Mouse (Mus musculus): ENCODE results near the gene 4930467E23Rik. TPM values are rescaled to one million over a fixed set of nuclear protein-coding genes. Genes with fewer than 3 reads are reported as not detected.
"Not testable (repeated sequence)": the region's sequence is repeated elsewhere in the genome, so short reads cannot be mapped to it uniquely, and the experiment has no call there.

Gene 4930467E23Rik
- polyA plus RNA-seq, 1 experiment from 2014 or later = not detected

GRCm38 (mm10) chr8:19713232-19713834 is 16.0 kb upstream of the 4930467E23Rik start:
- H3K4me1 ChIP-seq (replicated peaks); H3K9ac ChIP-seq; H3K27me3 ChIP-seq; H3K36me3 ChIP-seq; ATAC-seq (ENCODE audit: low read depth); H3K9me3 ChIP-seq; H3K4me2 ChIP-seq; H3K4me3 ChIP-seq; H3K27ac ChIP-seq (replicated peaks): not testable (repeated sequence)
- WGBS = 90% methylated on average over 7 of the region's 7 CpGs

- not testable (repeated sequence) for H3K36me3 ChIP-seq; H3K9me3 ChIP-seq; ATAC-seq (ENCODE audit: low read depth); H3K4me1 ChIP-seq (replicated peaks); H3K27me3 ChIP-seq; H3K4me2 ChIP-seq; H3K9ac ChIP-seq; H3K27ac ChIP-seq (replicated peaks); H3K4me3 ChIP-seq
- 89% methylated on average over 2 of the region's 2 CpGs for WGBS
Observed at GRCm38 (mm10) chr8:19714426-19714825, 14.9 kb upstream of the 4930467E23Rik start.

- not testable (repeated sequence) for H3K9ac ChIP-seq; H3K27me3 ChIP-seq; H3K4me2 ChIP-seq; H3K4me3 ChIP-seq; ATAC-seq (ENCODE audit: low read depth); H3K36me3 ChIP-seq; H3K9me3 ChIP-seq; H3K27ac ChIP-seq (replicated peaks); H3K4me1 ChIP-seq (replicated peaks)
- WGBS = 97% methylated on average over 3 of the region's 3 CpGs
Observed at GRCm38 (mm10) chr8:19715266-19715665, 14.1 kb upstream of the 4930467E23Rik start.

- 92% methylated on average over 3 of the region's 3 CpGs for WGBS
- H3K4me3 ChIP-seq; H3K4me2 ChIP-seq; H3K27me3 ChIP-seq; ATAC-seq (ENCODE audit: low read depth); H3K4me1 ChIP-seq (replicated peaks); H3K27ac ChIP-seq (replicated peaks); H3K36me3 ChIP-seq; H3K9ac ChIP-seq; H3K9me3 ChIP-seq: not testable (repeated sequence)
Observed at GRCm38 (mm10) chr8:19717851-19718250, 11.5 kb upstream of the 4930467E23Rik start.

GRCm38 (mm10) chr8:19719513-19719912 is 9.9 kb upstream of the 4930467E23Rik start:
- H3K27ac ChIP-seq (replicated peaks); H3K4me1 ChIP-seq (replicated peaks); ATAC-seq (ENCODE audit: low read depth); H3K4me3 ChIP-seq; H3K9me3 ChIP-seq; H3K4me2 ChIP-seq; H3K27me3 ChIP-seq; H3K36me3 ChIP-seq; H3K9ac ChIP-seq: not testable (repeated sequence)
- 79% methylated on average over 3 of the region's 3 CpGs for WGBS

- H3K4me2 ChIP-seq; H3K9me3 ChIP-seq; H3K9ac ChIP-seq; H3K4me1 ChIP-seq (replicated peaks); H3K36me3 ChIP-seq; ATAC-seq (ENCODE audit: low read depth); H3K4me3 ChIP-seq; H3K27ac ChIP-seq (replicated peaks); H3K27me3 ChIP-seq: not testable (repeated sequence)
- WGBS = 63% methylated on average over 2 of the region's 2 CpGs
Observed at GRCm38 (mm10) chr8:19724871-19725270, 4.5 kb upstream of the 4930467E23Rik start.

GRCm38 (mm10) chr8:19751773-19752172 is 22.4 kb downstream of the 4930467E23Rik start:
- not testable (repeated sequence) for H3K9me3 ChIP-seq; H3K27me3 ChIP-seq; H3K9ac ChIP-seq; H3K36me3 ChIP-seq; H3K27ac ChIP-seq (replicated peaks); H3K4me1 ChIP-seq (replicated peaks); H3K4me3 ChIP-seq; H3K4me2 ChIP-seq; ATAC-seq (ENCODE audit: low read depth)

GRCm38 (mm10) chr8:19754178-19754577 is 24.8 kb downstream of the 4930467E23Rik start:
- 64% methylated on average over 3 of the region's 3 CpGs for WGBS
- H3K36me3 ChIP-seq; H3K4me2 ChIP-seq; H3K9me3 ChIP-seq; H3K27ac ChIP-seq (replicated peaks); H3K9ac ChIP-seq; H3K4me1 ChIP-seq (replicated peaks); H3K4me3 ChIP-seq; H3K27me3 ChIP-seq; ATAC-seq (ENCODE audit: low read depth): not testable (repeated sequence)

- not testable (repeated sequence) for H3K4me2 ChIP-seq; H3K4me3 ChIP-seq; ATAC-seq (ENCODE audit: low read depth); H3K36me3 ChIP-seq; H3K9me3 ChIP-seq; H3K4me1 ChIP-seq (replicated peaks); H3K9ac ChIP-seq; H3K27me3 ChIP-seq; H3K27ac ChIP-seq (replicated peaks)
- 83% methylated on average over 3 of the region's 3 CpGs for WGBS
Observed at GRCm38 (mm10) chr8:19754961-19755360, 25.6 kb downstream of the 4930467E23Rik start.

GRCm38 (mm10) chr8:19761660-19762059 is 32.3 kb downstream of the 4930467E23Rik start:
- not testable (repeated sequence) for H3K36me3 ChIP-seq; H3K4me1 ChIP-seq (replicated peaks); H3K27me3 ChIP-seq; H3K9me3 ChIP-seq; H3K9ac ChIP-seq; H3K4me2 ChIP-seq; ATAC-seq (ENCODE audit: low read depth); H3K4me3 ChIP-seq; H3K27ac ChIP-seq (replicated peaks)
- 81% methylated on average over 5 of the region's 5 CpGs for WGBS

- H3K4me2 ChIP-seq; H3K9me3 ChIP-seq; H3K36me3 ChIP-seq; H3K4me3 ChIP-seq; ATAC-seq (ENCODE audit: low read depth); H3K9ac ChIP-seq; H3K4me1 ChIP-seq (replicated peaks); H3K27me3 ChIP-seq; H3K27ac ChIP-seq (replicated peaks): not testable (repeated sequence)
- WGBS = 70% methylated on average over 4 of the region's 4 CpGs
Observed at GRCm38 (mm10) chr8:19762860-19763592, 33.6 kb downstream of the 4930467E23Rik start.

- H3K27ac ChIP-seq (replicated peaks); H3K4me2 ChIP-seq; H3K9me3 ChIP-seq; H3K27me3 ChIP-seq; ATAC-seq (ENCODE audit: low read depth); H3K36me3 ChIP-seq; H3K4me1 ChIP-seq (replicated peaks); H3K4me3 ChIP-seq; H3K9ac ChIP-seq: not testable (repeated sequence)
Observed at GRCm38 (mm10) chr8:19765531-19765930, 36.2 kb downstream of the 4930467E23Rik start.

GRCm38 (mm10) chr8:19773461-19773860 is 44.1 kb downstream of the 4930467E23Rik start:
- ATAC-seq (ENCODE audit: low read depth); H3K4me2 ChIP-seq; H3K9me3 ChIP-seq; H3K36me3 ChIP-seq; H3K4me1 ChIP-seq (replicated peaks); H3K9ac ChIP-seq; H3K27me3 ChIP-seq; H3K27ac ChIP-seq (replicated peaks); H3K4me3 ChIP-seq: not testable (repeated sequence)
- WGBS = 84% methylated on average over 4 of the region's 4 CpGs
